Mouse (Mus musculus): Measurements from ENCODE around the gene Kif18b. TPM values are rescaled to one million over a fixed set of nuclear protein-coding genes. Genes with fewer than 3 reads are reported as not detected.
A peak's percentile ranks its signal among the peaks of the same experiment; 100 is the strongest.

Gene Kif18b
- polyA plus RNA-seq, 1 experiment from 2014 or later: 9.1 TPM

DNA sequence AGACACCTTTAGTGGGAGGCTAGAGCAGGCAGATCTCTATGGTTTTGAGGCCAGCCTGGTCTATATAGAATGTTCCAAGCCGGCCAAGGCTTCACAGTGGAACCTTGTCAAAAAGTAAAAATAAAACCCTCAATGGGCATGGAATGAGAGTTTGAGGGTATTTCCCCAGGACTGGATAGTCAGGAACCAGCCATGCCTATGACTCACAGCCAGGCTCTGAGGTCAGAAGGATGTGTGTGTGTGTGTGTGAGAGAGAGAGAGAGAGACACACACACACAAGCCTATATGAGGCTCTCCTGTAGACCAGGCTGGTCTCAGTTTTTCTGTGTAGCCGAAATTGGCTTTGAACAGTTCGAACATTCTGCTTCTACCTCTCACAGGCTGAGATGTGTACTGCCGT, 30.2 kb downstream of the Kif18b start:
- H3K4me2 ChIP-seq (replicated peaks): no peak overlapping the region
- H3K27ac ChIP-seq (replicated peaks): no peak overlapping the region
- no peak overlapping the region for H3K4me3 ChIP-seq
- no peaks in the 10 kb centered on the region for H3K36me3 ChIP-seq
- peaks cover 67% of the 10 kb centered on the region for H3K27me3 ChIP-seq
- no peak for ATAC-seq (ENCODE audit: low FRiP score, low read depth)
- peaks cover 6% of the 10 kb centered on the region; the same call in 1 of the 2 replicates for H3K4me1 ChIP-seq
- H3K9ac ChIP-seq (replicated peaks): no peak overlapping the region
- H3K9me3 ChIP-seq: no peaks in the 10 kb centered on the region
- WGBS: 85% methylated on average over 4 of the region's 4 CpGs

DNA sequence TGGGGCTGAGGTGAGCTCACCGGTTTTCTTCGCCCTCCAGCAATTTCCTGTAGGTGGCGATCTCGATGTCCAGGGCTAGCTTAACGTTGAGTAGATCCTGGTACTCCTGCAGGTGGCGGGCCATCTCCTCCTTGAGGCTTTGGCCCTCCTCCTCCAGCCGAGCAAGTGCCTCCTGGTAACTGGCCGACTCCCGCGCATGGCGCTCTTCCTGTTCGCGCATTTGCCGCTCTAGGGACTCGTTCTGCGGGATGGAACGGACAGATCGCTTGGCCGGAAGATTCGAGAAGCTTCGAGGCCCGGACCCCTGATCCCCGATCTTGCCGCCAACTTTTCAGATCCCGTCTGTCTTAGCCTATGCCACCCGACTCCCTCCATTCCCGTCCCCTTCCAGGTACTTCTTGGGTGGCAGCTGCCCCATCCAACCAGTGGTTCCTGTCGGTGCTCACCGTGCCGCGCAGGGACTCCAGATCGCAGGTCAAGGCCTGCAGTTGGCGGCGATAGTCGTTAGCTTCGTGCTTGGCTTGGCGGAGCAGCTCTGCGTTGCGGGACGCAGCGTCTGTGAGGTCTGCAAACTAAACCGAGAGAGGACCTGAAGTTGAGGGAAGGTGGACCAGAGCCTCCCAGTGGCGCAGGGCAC, 31.8 kb downstream of the Kif18b start:
- H3K4me1 ChIP-seq: peaks cover 6% of the 10 kb centered on the region; the same call in 1 of the 2 replicates
- peak overlapping the region; percentile 39 for H3K4me2 ChIP-seq (replicated peaks)
- peak overlapping the region; percentile 26 for H3K4me3 ChIP-seq
- 5% methylated on average over 43 of the region's 43 CpGs for WGBS
- no peaks in the 10 kb centered on the region for H3K36me3 ChIP-seq
- H3K27me3 ChIP-seq: peaks cover 68% of the 10 kb centered on the region
- no peak overlapping the region for H3K27ac ChIP-seq (replicated peaks)
- 0 out of 2 replicates have a peak overlapping the region, but pooled peaks have one; percentile 11 for H3K9ac ChIP-seq (replicated peaks)
- ATAC-seq (ENCODE audit: low FRiP score, low read depth): no peak
- no peaks in the 10 kb centered on the region for H3K9me3 ChIP-seq

DNA sequence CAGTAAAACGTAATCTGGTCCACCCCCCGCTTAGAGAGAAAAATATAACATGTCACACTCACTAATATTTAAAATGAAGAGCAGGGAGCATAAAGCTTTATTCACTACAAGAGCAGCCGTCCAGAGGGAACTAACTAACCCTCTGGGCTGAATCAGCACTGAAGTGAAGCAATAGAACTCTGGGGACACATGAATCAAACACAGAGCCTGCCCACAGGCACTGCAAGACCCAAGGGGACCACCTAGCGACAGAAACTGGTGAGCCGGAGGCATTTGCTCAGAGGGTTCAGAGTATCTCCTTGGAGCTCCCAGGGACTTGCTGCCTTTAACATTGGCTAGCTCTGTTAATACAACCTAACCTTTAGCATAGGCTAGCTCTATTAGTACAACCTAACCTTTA, 34.8 kb downstream of the Kif18b start:
- no peak overlapping the region for H3K27ac ChIP-seq (replicated peaks)
- H3K36me3 ChIP-seq: no peaks in the 10 kb centered on the region
- no peaks in the 10 kb centered on the region for H3K9me3 ChIP-seq
- no peak for ATAC-seq (ENCODE audit: low FRiP score, low read depth)
- no peak overlapping the region for H3K4me2 ChIP-seq (replicated peaks)
- H3K4me3 ChIP-seq: no peak overlapping the region
- peaks cover 6% of the 10 kb centered on the region; the same call in 1 of the 2 replicates for H3K4me1 ChIP-seq
- no peak overlapping the region for H3K9ac ChIP-seq (replicated peaks)
- 73% methylated on average over 5 of the region's 5 CpGs for WGBS
- H3K27me3 ChIP-seq: peaks cover 69% of the 10 kb centered on the region

DNA sequence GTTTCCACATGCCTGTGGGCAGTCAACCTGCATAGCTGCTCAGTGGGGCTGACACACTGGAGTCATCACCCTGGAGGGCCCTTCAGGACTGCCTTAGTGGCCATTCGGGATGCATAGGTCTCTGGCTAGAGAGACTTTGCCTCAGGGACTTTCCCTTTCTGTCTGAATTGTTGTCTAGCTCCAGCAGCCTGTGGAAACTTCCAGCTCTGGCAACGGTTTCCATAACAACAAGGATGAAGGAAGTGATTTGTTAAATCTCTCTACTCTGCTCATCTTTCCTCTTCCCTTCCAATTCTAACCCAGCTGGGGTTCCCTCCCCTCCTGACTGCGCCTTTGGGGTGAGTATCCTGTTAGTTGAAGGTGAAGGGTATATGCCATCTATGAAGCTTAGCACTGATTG, 36.8 kb downstream of the Kif18b start:
- H3K9me3 ChIP-seq: no peaks in the 10 kb centered on the region
- no peak overlapping the region for H3K4me3 ChIP-seq
- no peak overlapping the region for H3K9ac ChIP-seq (replicated peaks)
- no peaks in the 10 kb centered on the region for H3K36me3 ChIP-seq
- no peak overlapping the region for H3K27ac ChIP-seq (replicated peaks)
- 64% methylated on average over 3 of the region's 3 CpGs for WGBS
- no peak overlapping the region for H3K4me2 ChIP-seq (replicated peaks)
- no peak for ATAC-seq (ENCODE audit: low FRiP score, low read depth)
- H3K27me3 ChIP-seq: peaks cover 50% of the 10 kb centered on the region
- H3K4me1 ChIP-seq: peaks cover 2% of the 10 kb centered on the region; the same call in 1 of the 2 replicates

DNA sequence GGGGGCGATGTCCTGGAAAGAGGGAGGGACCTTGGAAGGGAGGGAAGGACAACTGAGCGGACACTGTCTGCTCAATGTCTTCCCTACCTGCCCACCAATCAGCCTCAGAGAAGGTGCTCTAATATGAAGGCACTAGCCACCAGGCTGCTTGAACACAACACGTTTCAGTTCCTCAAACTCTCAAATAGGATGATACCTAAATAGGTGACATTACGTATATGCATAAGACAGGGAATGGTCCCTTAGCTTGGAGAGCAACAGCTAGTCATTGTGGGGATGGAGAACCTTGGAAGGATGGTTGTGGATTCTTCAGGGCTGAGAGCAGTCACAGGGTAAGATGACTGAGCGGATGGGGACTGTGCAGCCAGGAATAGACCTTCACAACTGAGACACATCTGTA, 37.5 kb downstream of the Kif18b start:
- Histone ChIP-seq H3K27ac (replicated peaks) (no peak overlapping the region), H3K4me1 (no peaks in the 10 kb centered on the region), H3K36me3 (no peaks in the 10 kb centered on the region), H3K9me3 (no peaks in the 10 kb centered on the region), H3K9ac (replicated peaks) (no peak overlapping the region), H3K4me3 (no peak overlapping the region), H3K4me2 (replicated peaks) (no peak overlapping the region), H3K27me3 (peaks cover 43% of the 10 kb centered on the region)
- WGBS: 86% methylated on average over 5 of the region's 5 CpGs
- no peak for ATAC-seq (ENCODE audit: low FRiP score, low read depth)

GRCm38 (mm10) chr11:102884616-102885219, 40.2 kb downstream of the Kif18b start, which contains the start of gene Fam187a:
Gene Fam187a (plus strand): TSS chr11:102885169.
- no peak for ATAC-seq (ENCODE audit: low FRiP score, low read depth)

GRCm38 (mm10) chr11:102881314-102882198, 43.4 kb downstream of the Kif18b start:
- Histone ChIP-seq H3K4me1 (peaks cover 20% of the 10 kb centered on the region), H3K27ac (replicated peaks) (peak overlapping the region; percentile 82; the same call in 1 of the 2 replicates), H3K9ac (replicated peaks) (peak overlapping the region; percentile 72), H3K9me3 (no peaks in the 10 kb centered on the region), H3K36me3 (peaks cover 10% of the 10 kb centered on the region), H3K4me3 (peak overlapping the region; percentile 78), H3K27me3 (peaks cover 14% of the 10 kb centered on the region; the same call in 1 of the 2 replicates), H3K4me2 (replicated peaks) (peak overlapping the region; percentile 73)
- WGBS: 21% methylated on average over 13 of the region's 13 CpGs
- ATAC-seq (ENCODE audit: low FRiP score, low read depth): no peak

More at GRCm38 (mm10) chr11:102884616-102885219, 40.2 kb downstream of the Kif18b start, which contains the start of gene Fam187a:
- Histone ChIP-seq H3K36me3 (no peaks in the 10 kb centered on the region), H3K4me2 (replicated peaks) (no peak within 1 kb of the TSS), H3K27ac (replicated peaks) (no peak within 1 kb of the TSS), H3K9ac (replicated peaks) (no peak within 1 kb of the TSS), H3K4me1 (peaks cover 10% of the 10 kb centered on the region), H3K27me3 (peaks cover 35% of the 10 kb centered on the region), H3K4me3 (no peak within 1 kb of the TSS), H3K9me3 (no peaks in the 10 kb centered on the region)
- 56% methylated on average over 10 of the region's 10 CpGs for WGBS

GRCm38 (mm10) chr11:102880585-102881313, 44.2 kb downstream of the Kif18b start, which contains the start of the genes Eftud2 and Ccdc103:
Gene Eftud2 (minus strand): TSS chr11:102880985.
Gene Ccdc103 (plus strand): TSS chr11:102881204.
- Histone ChIP-seq H3K9me3 (no peaks in the 10 kb centered on the region), H3K27me3 (peaks cover 7% of the 10 kb centered on the region; the same call in 1 of the 2 replicates), H3K27ac (replicated peaks) (peak within 1 kb of the TSS; percentile 82), H3K4me1 (peaks cover 20% of the 10 kb centered on the region), H3K4me3 (peak within 1 kb of the TSS; percentile 78), H3K4me2 (replicated peaks) (peak within 1 kb of the TSS; percentile 73), H3K36me3 (peaks cover 18% of the 10 kb centered on the region), H3K9ac (replicated peaks) (peak within 1 kb of the TSS; percentile 72)
- under 1% methylated on average over 62 of the region's 62 CpGs for WGBS
- peak; percentile 93 for ATAC-seq (ENCODE audit: low FRiP score, low read depth)

GRCm38 (mm10) chr11:102879558-102879957, 45.4 kb downstream of the Kif18b start:
- H3K4me2 ChIP-seq (replicated peaks): peak overlapping the region; percentile 73
- no peaks in the 10 kb centered on the region for H3K9me3 ChIP-seq
- WGBS: 61% methylated on average over 2 of the region's 2 CpGs
- no peak for ATAC-seq (ENCODE audit: low FRiP score, low read depth)
- no peaks in the 10 kb centered on the region for H3K27me3 ChIP-seq
- peak overlapping the region; percentile 78; the same call in 1 of the 2 replicates for H3K4me3 ChIP-seq
- peaks cover 30% of the 10 kb centered on the region for H3K36me3 ChIP-seq
- no peak overlapping the region for H3K9ac ChIP-seq (replicated peaks)
- no peak overlapping the region for H3K27ac ChIP-seq (replicated peaks)
- H3K4me1 ChIP-seq: peaks cover 20% of the 10 kb centered on the region

DNA sequence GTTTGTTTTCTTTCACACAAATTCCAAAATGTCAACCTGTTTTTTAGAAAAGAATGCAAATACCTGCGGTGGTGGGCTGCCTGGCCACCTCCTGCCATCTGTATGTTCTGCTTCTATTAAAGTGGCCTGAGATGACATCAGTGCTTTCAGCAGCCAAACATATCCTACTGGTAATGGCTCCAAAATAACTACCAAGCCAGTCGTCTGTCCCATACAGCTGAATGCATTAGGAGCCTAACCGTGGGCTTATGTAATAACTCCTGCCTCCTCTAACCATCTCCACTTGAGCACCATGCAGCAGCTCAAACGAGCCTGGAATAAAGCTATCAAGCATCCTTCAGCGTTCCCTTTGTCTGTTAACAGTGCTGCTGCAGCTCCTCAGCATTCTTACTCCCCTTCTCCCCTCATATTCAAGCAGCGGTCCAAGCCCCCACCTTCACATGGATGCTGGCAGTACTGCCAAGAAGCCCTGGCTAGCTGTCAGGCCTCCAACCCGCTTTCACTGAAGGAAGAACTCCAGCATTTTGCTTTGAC, 50.1 kb downstream of the Kif18b start:
- Histone ChIP-seq H3K27me3 (no peaks in the 10 kb centered on the region), H3K4me2 (replicated peaks) (no peak overlapping the region), H3K9ac (replicated peaks) (no peak overlapping the region), H3K9me3 (no peaks in the 10 kb centered on the region), H3K36me3 (peaks cover 64% of the 10 kb centered on the region), H3K4me3 (no peak overlapping the region), H3K27ac (replicated peaks) (no peak overlapping the region), H3K4me1 (peaks cover 11% of the 10 kb centered on the region)
- ATAC-seq (ENCODE audit: low FRiP score, low read depth): no peak
- 90% methylated on average over 7 of the region's 7 CpGs for WGBS

- no peaks in the 10 kb centered on the region for H3K9me3 ChIP-seq
- no peak overlapping the region for H3K9ac ChIP-seq (replicated peaks)
- H3K4me3 ChIP-seq: no peak overlapping the region
- no peak for ATAC-seq (ENCODE audit: low FRiP score, low read depth)
- H3K27me3 ChIP-seq: no peaks in the 10 kb centered on the region
- WGBS: 49% methylated on average over 4 of the region's 4 CpGs
- H3K4me1 ChIP-seq: no peaks in the 10 kb centered on the region
- H3K27ac ChIP-seq (replicated peaks): no peak overlapping the region
- peaks cover 88% of the 10 kb centered on the region for H3K36me3 ChIP-seq
- H3K4me2 ChIP-seq (replicated peaks): no peak overlapping the region
Measured at GRCm38 (mm10) chr11:102864272-102864671, 60.7 kb downstream of the Kif18b start.
